Mouse (Mus musculus) limb, embryonic 11.5 days (tissue): ENCODE measurements around the gene Atf7ip2. TPM values are rescaled to one million over a fixed set of nuclear protein-coding genes. Genes with fewer than 3 reads are reported as not detected.

Source experiments
- microRNA-seq: library from miRNA; unstranded; fragments of <30 nt; microRNA quantifications from one replicate; pipeline ENCODE4, GENCODE M21; 2016
- polyA plus RNA-seq: library from polyadenylated mRNA; unstranded; fragments of >200 nt; fragmentation: Nextera tagmentation; extraction: Ambion mirVana; gene quantifications from 2 replicates; pipeline ENCODE4 v1.2.1, GENCODE M21; 2014

Gene Atf7ip2
- polyA plus RNA-seq, 1 experiment from 2014 or later, result 3.3 TPM

Small RNAs within 50 kb of the gene (microRNA-seq; reads per million reads assigned to microRNA genes)
- gene Gm22932, result not detected

Other genes starting within 250 kb of the Atf7ip2 start
- 0.16 TPM in 1 of 2 replicates, not detected in the other for gene Grin2a, start 197.2 kb upstream of the Atf7ip2 start, polyA plus RNA-seq
- 0.32 and 0.74 TPM in 2 replicates for gene Rpl39l, start 22.5 kb upstream of the Atf7ip2 start, polyA plus RNA-seq
- 5.8 and 8.4 TPM in 2 replicates for gene Emp2, start 121.3 kb downstream of the Atf7ip2 start, polyA plus RNA-seq
- 0.10 TPM in 1 of 2 replicates, not detected in the other for gene Tekt5, start 202.8 kb downstream of the Atf7ip2 start, polyA plus RNA-seq
- gene Nubp1, start 219.2 kb downstream of the Atf7ip2 start, polyA plus RNA-seq, result 87.6 and 89.4 TPM in 2 replicates